Mouse (Mus musculus) neural tube, embryonic 11.5 days (tissue): ENCODE data around the gene Foxo1. TPM values are rescaled to one million over a fixed set of nuclear protein-coding genes. Genes with fewer than 3 reads are reported as not detected.

Experiments used
- ATAC-seq: fragments of 200-750 bp; cut with Nextera tagmentation; 2 replicates; pipeline ENCODE4 v1.8.0; 2017; ENCODE audit warnings: moderate number of reproducible peaks, mild to moderate bottlenecking, moderate TSS enrichment, moderate library complexity; ENCODE audit not compliant: insufficient read depth, low FRiP score, low TSS enrichment
- DNase-seq: peaks from one replicate; pipeline ENCODE4 v3.0.0-alpha.2; 2015; ENCODE audit warnings: low spot score
- H3K27ac ChIP-seq: fragments of 300-500 bp; sonication (generic); 2 replicates; pipeline ENCODE4 v1.5.1; 2014; ENCODE audit warnings: low read depth, mild to moderate bottlenecking, low read length
- H3K27me3 ChIP-seq: fragments of 300-500 bp; sonication (generic); 2 replicates; pipeline ENCODE4 v1.6.1; 2014; ENCODE audit warnings: mild to moderate bottlenecking, low read length, mixed read lengths; ENCODE audit not compliant: control insufficient read depth, insufficient read depth
- H3K36me3 ChIP-seq: fragments of 300-500 bp; sonication (generic); 2 replicates; pipeline ENCODE4 v1.6.1; 2014; ENCODE audit warnings: mild to moderate bottlenecking, low read length, moderate library complexity, mixed read lengths; ENCODE audit not compliant: control insufficient read depth, insufficient read depth
- H3K4me1 ChIP-seq: fragments of 300-500 bp; sonication (generic); 2 replicates; pipeline ENCODE4 v1.6.1; 2014; ENCODE audit warnings: low read length, mixed read lengths; ENCODE audit not compliant: control insufficient read depth, insufficient read depth
- H3K4me2 ChIP-seq: fragments of 300-500 bp; sonication (generic); 2 replicates; pipeline ENCODE4 v1.6.1; 2014; ENCODE audit warnings: low read depth, mild to moderate bottlenecking, moderate library complexity
- H3K4me3 ChIP-seq: fragments of 300-500 bp; sonication (generic); 2 replicates; pipeline ENCODE4 v1.5.1; 2014; ENCODE audit warnings: low read depth, low read length
- H3K9ac ChIP-seq: fragments of 300-500 bp; sonication (generic); 2 replicates; pipeline ENCODE4 v1.6.1; 2014; ENCODE audit warnings: mild to moderate bottlenecking, low read length
- H3K9me3 ChIP-seq: fragments of 300-500 bp; sonication (generic); 2 replicates; pipeline ENCODE4 v1.6.1; 2016; ENCODE audit warnings: low read length; ENCODE audit not compliant: control insufficient read depth
- WGBS: fragments of 180-500 bp; shearing (Covaris S2); extraction: QIAGEN DNeasy Blood & Tissue Kit; methylation state at CpG from one replicate; pipeline ENCODE4 v1.1.7; 2014; 5-methylcytosine and 5-hydroxymethylcytosine counted together
- polyA plus RNA-seq: library from polyadenylated mRNA; unstranded; fragments of >200 nt; fragmentation: Nextera tagmentation; extraction: Ambion mirVana; gene quantifications from 2 replicates; pipeline ENCODE4 v1.2.1, GENCODE M21; 2014

The Foxo1 gene
- polyA plus RNA-seq, 1 experiment from 2014 or later: 4.2 TPM

- Histone ChIP-seq H3K9ac (no peak overlapping the region), H3K4me3 (no peak overlapping the region), H3K27me3 (peaks cover 30% of the 10 kb centered on the region), H3K4me1 (peaks cover 8% of the 10 kb centered on the region), H3K9me3 (no peaks in the 10 kb centered on the region), H3K4me2 (no peak overlapping the region), H3K36me3 (no peaks in the 10 kb centered on the region), H3K27ac (no peak overlapping the region)
- no peak for ATAC-seq
- 87% methylated on average over 5 of the region's 5 CpGs for WGBS
- DNase-seq: no peak
Observed at GRCm38 (mm10) chr3:52271376-52271775, 3.2 kb downstream of the Foxo1 start.

- Histone ChIP-seq H3K4me3 (no peak overlapping the region), H3K4me2 (no peak overlapping the region), H3K9ac (no peak overlapping the region), H3K36me3 (no peaks in the 10 kb centered on the region), H3K27me3 (peaks cover 24% of the 10 kb centered on the region), H3K4me1 (peaks cover 8% of the 10 kb centered on the region), H3K27ac (no peak overlapping the region), H3K9me3 (no peaks in the 10 kb centered on the region)
- no peak for ATAC-seq
- no peak for DNase-seq
- 71% methylated on average over 8 of the region's 8 CpGs for WGBS
Observed at GRCm38 (mm10) chr3:52272376-52272865, 4.3 kb downstream of the Foxo1 start.

GRCm38 (mm10) chr3:52274475-52274874 is 6.3 kb downstream of the Foxo1 start:
- no peak overlapping the region for H3K27ac ChIP-seq
- H3K27me3 ChIP-seq: peaks cover 12% of the 10 kb centered on the region
- no peaks in the 10 kb centered on the region for H3K36me3 ChIP-seq
- no peaks in the 10 kb centered on the region for H3K9me3 ChIP-seq
- H3K4me2 ChIP-seq: no peak overlapping the region
- H3K4me1 ChIP-seq: peaks cover 8% of the 10 kb centered on the region; the same call in 1 of the 2 replicates
- no peak overlapping the region for H3K9ac ChIP-seq
- DNase-seq (no peak), ATAC-seq (no peak)
- H3K4me3 ChIP-seq: no peak overlapping the region

- no peak for DNase-seq
- peaks cover 5% of the 10 kb centered on the region; the same call in 1 of the 2 replicates for H3K4me1 ChIP-seq
- H3K27me3 ChIP-seq: peaks cover 6% of the 10 kb centered on the region
- H3K4me2 ChIP-seq: no peak overlapping the region
- H3K36me3 ChIP-seq: no peaks in the 10 kb centered on the region
- no peak overlapping the region for H3K4me3 ChIP-seq
- H3K9ac ChIP-seq: no peak overlapping the region
- no peaks in the 10 kb centered on the region for H3K9me3 ChIP-seq
- no peak for ATAC-seq
- 89% methylated on average over 9 of the region's 9 CpGs for WGBS
- H3K27ac ChIP-seq: no peak overlapping the region
Observed at GRCm38 (mm10) chr3:52275037-52275555, 7.0 kb downstream of the Foxo1 start.

- no peak overlapping the region for H3K4me2 ChIP-seq
- DNase-seq: no peak
- H3K27me3 ChIP-seq: no peaks in the 10 kb centered on the region
- H3K4me1 ChIP-seq: no peaks in the 10 kb centered on the region
- H3K27ac ChIP-seq: no peak overlapping the region
- H3K4me3 ChIP-seq: no peak overlapping the region
- no peaks in the 10 kb centered on the region for H3K36me3 ChIP-seq
- H3K9me3 ChIP-seq: no peaks in the 10 kb centered on the region
- 82% methylated on average over 1 of the region's 1 CpGs for WGBS
- no peak for ATAC-seq
- H3K9ac ChIP-seq: no peak overlapping the region
Observed at GRCm38 (mm10) chr3:52280681-52281080, 12.5 kb downstream of the Foxo1 start.

- ATAC-seq: no peak
- WGBS: 68% methylated on average over 3 of the region's 3 CpGs
Observed at GRCm38 (mm10) chr3:52281882-52282281, 13.7 kb downstream of the Foxo1 start.

GRCm38 (mm10) chr3:52282369-52282768 is 14.2 kb downstream of the Foxo1 start:
- no peak for DNase-seq
- H3K27ac ChIP-seq: no peak overlapping the region
- H3K36me3 ChIP-seq: no peaks in the 10 kb centered on the region
- no peaks in the 10 kb centered on the region for H3K9me3 ChIP-seq
- WGBS: 67% methylated on average over 2 of the region's 2 CpGs
- H3K9ac ChIP-seq: no peak overlapping the region
- ATAC-seq: no peak
- no peaks in the 10 kb centered on the region for H3K27me3 ChIP-seq
- H3K4me3 ChIP-seq: no peak overlapping the region
- no peaks in the 10 kb centered on the region for H3K4me1 ChIP-seq
- H3K4me2 ChIP-seq: no peak overlapping the region

More at GRCm38 (mm10) chr3:52281882-52282281, 13.7 kb downstream of the Foxo1 start:
- DNase-seq: no peak
- Histone ChIP-seq H3K4me3 (no peak overlapping the region), H3K9ac (no peak overlapping the region), H3K27ac (no peak overlapping the region), H3K4me1 (no peaks in the 10 kb centered on the region), H3K9me3 (no peaks in the 10 kb centered on the region), H3K36me3 (no peaks in the 10 kb centered on the region), H3K27me3 (no peaks in the 10 kb centered on the region), H3K4me2 (no peak overlapping the region)

GRCm38 (mm10) chr3:52283521-52283920 is 15.4 kb downstream of the Foxo1 start:
- Histone ChIP-seq H3K27ac (no peak overlapping the region), H3K9ac (no peak overlapping the region), H3K36me3 (no peaks in the 10 kb centered on the region), H3K27me3 (no peaks in the 10 kb centered on the region), H3K4me3 (no peak overlapping the region), H3K4me1 (no peaks in the 10 kb centered on the region), H3K9me3 (no peaks in the 10 kb centered on the region), H3K4me2 (no peak overlapping the region)
- ATAC-seq (no peak), DNase-seq (no peak)
- WGBS: 87% methylated on average over 6 of the region's 6 CpGs

GRCm38 (mm10) chr3:52290811-52291210 is 22.7 kb downstream of the Foxo1 start:
- no peak overlapping the region for H3K27ac ChIP-seq
- H3K36me3 ChIP-seq: no peaks in the 10 kb centered on the region
- WGBS: 94% methylated on average over 2 of the region's 2 CpGs
- no peaks in the 10 kb centered on the region for H3K27me3 ChIP-seq
- no peak for ATAC-seq
- no peaks in the 10 kb centered on the region for H3K9me3 ChIP-seq
- H3K9ac ChIP-seq: no peak overlapping the region
- no peak for DNase-seq
- H3K4me3 ChIP-seq: no peak overlapping the region
- H3K4me2 ChIP-seq: no peak overlapping the region
- no peaks in the 10 kb centered on the region for H3K4me1 ChIP-seq
